Mouse (Mus musculus): Measurements from ENCODE around the gene Prkn.

Prkn gene

GRCm38 (mm10) chr17:11644873-11645464 is 804.8 kb downstream of the Prkn start:
- no peak for DNase-seq (ENCODE audit: low spot score)

- DNase-seq (ENCODE audit: low spot score), result no peak
Measured at GRCm38 (mm10) chr17:11656397-11656796, 816.2 kb downstream of the Prkn start.

- no peak for DNase-seq (ENCODE audit: low spot score)
Measured at GRCm38 (mm10) chr17:11656878-11657277, 816.7 kb downstream of the Prkn start.

- no peak for DNase-seq (ENCODE audit: low spot score)
Measured at GRCm38 (mm10) chr17:11661898-11662297, 821.7 kb downstream of the Prkn start.

- no peak for DNase-seq (ENCODE audit: low spot score)
Measured at GRCm38 (mm10) chr17:11663437-11663836, 823.3 kb downstream of the Prkn start.

GRCm38 (mm10) chr17:11664610-11665345 is 824.6 kb downstream of the Prkn start:
- no peak for DNase-seq (ENCODE audit: low spot score)

DNA sequence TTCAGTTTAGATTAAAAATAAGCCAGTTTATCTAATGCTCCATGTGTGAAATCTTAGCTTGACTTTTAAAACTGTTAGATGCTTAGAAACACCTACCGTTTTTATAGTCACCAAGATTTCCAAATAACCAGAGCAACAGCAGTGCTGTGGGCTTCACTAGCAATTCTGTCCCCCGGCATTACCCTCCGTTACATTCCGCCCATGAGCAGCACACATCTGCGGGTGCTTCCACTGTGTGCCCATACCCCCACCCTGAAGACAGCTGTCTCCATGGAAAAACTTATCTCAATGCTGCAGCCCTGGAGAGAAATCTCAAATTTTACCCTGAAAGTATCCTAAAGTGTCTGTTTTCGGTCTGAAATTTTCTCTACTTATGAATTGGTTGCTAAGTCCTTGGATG is 839.5 kb downstream of the Prkn start:
- DNase-seq (ENCODE audit: low spot score), result no peak

- DNase-seq (ENCODE audit: low spot score), result no peak
Measured at GRCm38 (mm10) chr17:11680456-11680855, 840.3 kb downstream of the Prkn start.

DNA sequence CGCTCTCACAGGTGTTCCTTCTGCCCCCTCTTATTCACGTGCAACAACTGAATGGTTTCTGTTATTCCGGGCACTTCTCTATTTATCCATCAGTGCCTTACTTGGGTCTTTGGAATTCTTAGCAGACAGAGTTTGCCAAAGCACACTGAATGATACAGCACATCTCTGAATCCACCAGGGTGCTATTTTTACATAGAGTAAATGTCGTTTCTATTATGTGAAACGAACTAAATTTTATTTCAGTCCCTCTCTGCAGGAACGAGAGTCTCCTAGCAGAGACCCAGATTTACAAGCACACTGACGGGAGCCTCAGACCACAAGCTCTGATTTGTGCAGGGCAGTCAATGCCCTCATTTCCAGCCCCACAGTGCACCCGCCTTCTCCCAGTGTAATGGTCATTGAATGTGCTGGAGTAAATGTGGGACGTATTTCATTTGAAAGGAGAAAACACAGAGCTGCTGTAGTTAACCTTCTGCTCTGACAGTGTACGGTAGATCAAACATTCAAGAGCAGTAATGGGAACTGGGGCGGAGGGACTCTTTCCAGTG is 841.7 kb downstream of the Prkn start:
- DNase-seq (ENCODE audit: low spot score), result no peak

DNA sequence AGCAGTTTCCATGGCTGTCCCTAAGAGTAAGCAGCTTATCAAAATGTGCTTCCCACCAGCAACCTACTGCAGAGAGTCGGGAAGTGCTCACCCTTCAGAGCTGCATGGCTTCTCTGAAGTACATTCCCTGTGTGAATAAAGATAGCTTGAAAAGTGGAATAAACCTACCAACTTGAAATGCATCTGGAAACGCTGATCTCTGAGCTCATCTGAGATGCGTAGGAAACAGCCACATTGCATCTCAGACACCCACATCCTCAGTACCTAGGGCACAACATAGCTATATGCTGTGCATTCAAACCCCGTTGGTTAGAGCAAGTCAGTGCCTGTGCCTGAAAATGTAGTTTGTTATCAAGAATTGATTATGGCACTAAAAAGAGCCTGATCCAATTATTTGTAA is 864.8 kb downstream of the Prkn start:
- no peak for DNase-seq (ENCODE audit: low spot score)

GRCm38 (mm10) chr17:11705761-11706160 is 865.6 kb downstream of the Prkn start:
- no peak for DNase-seq (ENCODE audit: low spot score)

GRCm38 (mm10) chr17:11712066-11712465 is 871.9 kb downstream of the Prkn start:
- DNase-seq (ENCODE audit: low spot score), result no peak

GRCm38 (mm10) chr17:11719801-11720200 is 879.6 kb downstream of the Prkn start:
- no peak for DNase-seq (ENCODE audit: low spot score)

DNA sequence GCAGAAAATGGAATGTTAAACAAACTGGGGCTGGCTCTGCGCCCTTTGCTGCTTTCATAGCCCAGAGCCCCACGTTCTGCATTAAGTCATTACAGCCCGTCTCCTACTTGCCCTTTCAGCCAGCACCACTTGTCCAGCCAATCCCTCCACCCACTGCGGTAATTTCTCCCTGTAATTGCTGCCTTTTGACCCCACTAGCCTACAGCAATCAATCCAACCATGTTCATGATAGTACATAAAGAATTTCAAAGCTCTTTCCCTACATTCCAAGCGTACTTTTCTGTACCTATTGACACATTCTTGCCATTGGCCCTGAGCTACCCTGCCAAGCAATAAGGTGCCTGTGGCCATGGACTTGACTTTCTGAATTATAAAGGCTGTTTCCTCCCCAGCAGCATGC is 881.7 kb downstream of the Prkn start:
- DNase-seq (ENCODE audit: low spot score), result no peak

DNA sequence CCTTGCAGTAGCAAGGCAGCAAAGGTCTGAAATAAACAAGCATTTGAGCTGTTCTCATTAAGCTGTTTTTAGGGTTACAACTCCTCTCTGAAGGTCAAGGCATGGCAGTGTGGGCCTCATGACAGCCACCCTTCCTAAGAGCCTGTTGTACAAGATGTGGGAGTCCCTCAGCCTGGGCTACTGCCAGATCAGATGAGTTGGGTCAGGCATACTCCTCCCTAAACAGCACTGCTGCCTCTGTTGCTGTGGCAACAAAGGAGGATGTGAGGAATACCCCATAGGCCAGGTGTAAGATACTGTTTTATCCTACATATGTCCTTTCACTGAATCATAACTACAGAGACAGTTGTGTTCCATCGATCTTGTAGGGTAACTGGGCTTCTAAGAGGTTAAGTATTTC is 882.3 kb downstream of the Prkn start:
- no peak for DNase-seq (ENCODE audit: low spot score)

GRCm38 (mm10) chr17:11724135-11724534 is 884.0 kb downstream of the Prkn start:
- DNase-seq (ENCODE audit: low spot score), result no peak

GRCm38 (mm10) chr17:11727101-11727500 is 886.9 kb downstream of the Prkn start:
- no peak for DNase-seq (ENCODE audit: low spot score)

DNA sequence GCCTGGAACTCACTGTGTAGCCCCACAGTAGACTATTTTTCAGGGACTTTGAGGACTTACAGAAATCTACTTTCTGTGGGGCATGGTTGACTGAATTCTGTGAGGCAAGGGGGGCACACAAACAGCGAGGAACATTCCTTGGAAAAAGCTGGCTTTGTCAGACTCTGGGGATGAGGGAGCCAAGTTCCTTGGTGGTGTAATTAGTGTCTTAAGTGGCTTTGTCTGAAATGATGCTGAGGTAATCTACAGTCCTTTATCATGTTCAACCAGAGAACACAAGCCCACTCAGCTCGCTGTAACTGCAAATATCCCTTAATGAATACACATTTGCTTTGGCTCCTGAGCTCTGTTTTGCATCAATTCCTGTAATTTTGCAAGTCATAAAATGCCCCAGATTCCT is 888.1 kb downstream of the Prkn start:
- no peak for DNase-seq (ENCODE audit: low spot score)

DNA sequence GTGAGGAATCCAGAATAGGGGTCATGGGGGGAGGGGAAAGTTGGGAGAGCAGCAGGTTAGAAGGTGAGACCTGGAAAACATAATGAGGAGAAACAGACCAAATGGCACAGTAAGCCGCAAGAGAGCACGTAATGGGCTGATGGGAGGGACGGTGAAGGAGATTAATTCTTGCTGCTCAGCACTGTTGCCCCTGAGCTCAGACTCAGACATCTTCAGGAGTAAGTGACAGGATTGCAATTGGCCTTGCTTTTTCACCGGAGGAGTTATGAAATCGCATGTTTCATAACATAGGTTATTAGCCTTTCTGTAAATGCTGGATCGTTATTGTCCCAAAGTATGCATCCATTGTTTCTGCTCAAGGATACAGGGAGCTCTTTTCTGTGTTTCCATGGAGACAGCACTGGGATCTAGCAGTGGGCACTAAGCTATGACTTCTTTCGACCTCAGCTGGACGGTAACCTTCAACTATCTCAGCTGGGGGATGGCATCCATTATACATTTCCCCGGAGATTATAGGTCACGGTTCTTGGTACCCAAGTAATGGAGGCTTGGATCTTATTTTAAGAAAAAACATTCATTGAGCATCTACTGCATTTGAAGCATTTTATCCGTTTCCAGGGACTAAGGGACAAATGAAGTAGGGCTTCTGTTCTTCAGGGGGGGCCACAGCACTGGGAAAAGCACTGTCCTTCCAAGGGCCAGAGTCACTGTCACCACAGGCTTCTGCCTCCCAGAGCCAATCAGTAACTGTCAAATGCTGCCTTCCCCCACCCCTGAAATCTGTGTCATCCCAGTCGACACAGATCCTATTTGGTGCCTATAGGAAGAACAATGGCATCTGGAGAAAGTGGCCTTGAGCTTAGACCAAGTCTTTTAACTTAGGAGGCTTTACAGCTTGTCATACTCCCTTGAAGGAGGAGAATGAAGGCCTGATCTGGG is 890.7 kb downstream of the Prkn start:
- no peak for DNase-seq (ENCODE audit: low spot score)

DNA sequence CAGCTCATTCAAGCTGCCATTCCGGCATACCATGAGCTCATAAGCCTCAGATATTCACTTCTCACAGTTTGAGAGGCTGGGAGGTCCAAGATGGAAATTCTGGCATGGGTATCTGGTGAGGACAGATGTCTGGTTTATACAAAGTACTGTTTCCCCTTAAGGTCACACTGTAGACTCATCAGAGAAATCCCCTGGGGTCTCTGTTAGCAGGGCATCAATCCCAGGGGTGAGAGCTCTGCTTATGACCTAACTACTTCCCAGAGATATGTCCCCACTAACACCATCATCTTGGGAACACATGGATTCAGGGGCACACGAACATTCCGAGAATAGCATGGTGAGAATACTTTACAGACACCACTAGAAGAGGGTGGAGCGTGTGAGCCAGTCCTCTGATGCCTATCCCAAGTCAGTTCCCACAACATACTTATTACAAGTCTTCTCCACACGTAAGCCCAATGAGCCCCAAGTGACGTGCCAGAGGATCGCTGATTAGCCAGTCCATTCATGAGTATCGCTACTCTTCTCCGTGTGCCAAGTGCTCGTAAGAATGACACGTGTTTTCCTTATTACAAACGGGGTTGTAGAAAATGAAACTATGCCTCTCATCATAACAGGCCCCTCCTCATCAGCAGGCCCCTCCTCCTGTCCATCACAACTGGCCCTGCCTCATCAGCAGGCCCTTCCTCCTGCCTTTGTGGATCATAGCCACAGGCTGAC is 895.1 kb downstream of the Prkn start:
- DNase-seq (ENCODE audit: low spot score), result no peak

DNA sequence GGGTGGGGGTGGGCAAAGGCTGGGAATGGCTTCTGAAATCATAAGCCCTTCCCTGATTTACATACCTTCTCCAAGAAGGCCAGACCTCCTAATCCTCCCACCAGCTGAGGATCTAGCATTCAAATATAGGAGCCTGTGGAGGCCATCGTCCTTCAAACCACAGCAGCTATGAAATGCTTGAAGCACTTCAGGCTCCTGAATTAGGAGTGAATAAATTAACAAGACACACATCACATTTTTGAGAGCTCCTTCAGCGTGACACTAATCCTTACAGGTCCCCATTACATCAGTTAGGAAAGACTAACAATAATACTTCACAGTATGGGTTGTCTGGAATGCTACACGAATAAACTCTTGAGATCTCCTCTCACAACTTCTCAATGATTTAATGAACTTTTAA is 896.3 kb downstream of the Prkn start:
- no peak for DNase-seq (ENCODE audit: low spot score)

GRCm38 (mm10) chr17:11737905-11738304 is 897.7 kb downstream of the Prkn start:
- DNase-seq (ENCODE audit: low spot score), result no peak

Measured in ovary, adult 18-20 months (tissue).